Mouse (Mus musculus): ENCODE measurements around the gene Hsd3b7.

Gene Hsd3b7

GRCm38 (mm10) chr7:127800435-127801009 is at the start of gene Hsd3b7:
Gene Hsd3b7 (plus strand): TSS chr7:127800604.
- 29% methylated on average over 6 of the region's 6 CpGs for WGBS

- WGBS: 96% methylated on average over 5 of the region's 5 CpGs
These were observed 48.8 kb upstream of the Hsd3b7 start for GRCm38 (mm10) chr7:127751619-127752018.

- WGBS: 94% methylated on average over 26 of the region's 27 CpGs
These were observed 48.3 kb upstream of the Hsd3b7 start for GRCm38 (mm10) chr7:127752069-127752468.

GRCm38 (mm10) chr7:127753158-127753557 is 47.2 kb upstream of the Hsd3b7 start:
- WGBS: 63% methylated on average over 5 of the region's 5 CpGs

GRCm38 (mm10) chr7:127753741-127754140 is 46.7 kb upstream of the Hsd3b7 start:
- 83% methylated on average over 7 of the region's 7 CpGs for WGBS

- 75% methylated on average over 6 of the region's 6 CpGs for WGBS
These were observed 40.7 kb upstream of the Hsd3b7 start for GRCm38 (mm10) chr7:127759716-127760115.

GRCm38 (mm10) chr7:127760478-127760877 is 39.9 kb upstream of the Hsd3b7 start:
- 72% methylated on average over 3 of the region's 3 CpGs for WGBS

GRCm38 (mm10) chr7:127761026-127761425 is 39.4 kb upstream of the Hsd3b7 start:
- WGBS: 28% methylated on average over 7 of the region's 7 CpGs

GRCm38 (mm10) chr7:127763642-127764041 is 36.8 kb upstream of the Hsd3b7 start:
- WGBS: 75% methylated on average over 4 of the region's 4 CpGs

- WGBS: 85% methylated on average over 2 of the region's 2 CpGs
These were observed 34.6 kb upstream of the Hsd3b7 start for GRCm38 (mm10) chr7:127765756-127766155.

- WGBS: 76% methylated on average over 17 of the region's 17 CpGs
These were observed 33.4 kb upstream of the Hsd3b7 start for GRCm38 (mm10) chr7:127766851-127767609.

GRCm38 (mm10) chr7:127767671-127768345 is 32.6 kb upstream of the Hsd3b7 start:
- 92% methylated on average over 19 of the region's 19 CpGs for WGBS

GRCm38 (mm10) chr7:127768346-127768996 is 31.9 kb upstream of the Hsd3b7 start:
- WGBS: 34% methylated on average over 13 of the region's 13 CpGs

GRCm38 (mm10) chr7:127768997-127769593 is 31.3 kb upstream of the Hsd3b7 start:
- under 1% methylated on average over 16 of the region's 16 CpGs for WGBS

GRCm38 (mm10) chr7:127769651-127770038 is 30.8 kb upstream of the Hsd3b7 start, which contains the start of gene Orai3:
Gene Orai3 (plus strand): TSS chr7:127769815.
- WGBS: under 1% methylated on average over 24 of the region's 24 CpGs

- WGBS: 3% methylated on average over 27 of the region's 27 CpGs
These were observed 30.1 kb upstream of the Hsd3b7 start for GRCm38 (mm10) chr7:127770039-127770905.

GRCm38 (mm10) chr7:127771262-127771661 is 29.1 kb upstream of the Hsd3b7 start:
- whole genome bisulfite sequencing: 37% methylated on average over 5 of the region's 5 CpGs

- 61% methylated on average over 3 of the region's 3 CpGs for WGBS
These were observed 28.3 kb upstream of the Hsd3b7 start for GRCm38 (mm10) chr7:127772080-127772479.

GRCm38 (mm10) chr7:127772557-127772956 is 27.8 kb upstream of the Hsd3b7 start:
- WGBS: 89% methylated on average over 1 of the region's 1 CpGs

- 36% methylated on average over 9 of the region's 9 CpGs for WGBS
These were observed 26.6 kb upstream of the Hsd3b7 start for GRCm38 (mm10) chr7:127773664-127774384.
